Mouse (Mus musculus): Measurements from ENCODE around the gene Ubald2.

DNA sequence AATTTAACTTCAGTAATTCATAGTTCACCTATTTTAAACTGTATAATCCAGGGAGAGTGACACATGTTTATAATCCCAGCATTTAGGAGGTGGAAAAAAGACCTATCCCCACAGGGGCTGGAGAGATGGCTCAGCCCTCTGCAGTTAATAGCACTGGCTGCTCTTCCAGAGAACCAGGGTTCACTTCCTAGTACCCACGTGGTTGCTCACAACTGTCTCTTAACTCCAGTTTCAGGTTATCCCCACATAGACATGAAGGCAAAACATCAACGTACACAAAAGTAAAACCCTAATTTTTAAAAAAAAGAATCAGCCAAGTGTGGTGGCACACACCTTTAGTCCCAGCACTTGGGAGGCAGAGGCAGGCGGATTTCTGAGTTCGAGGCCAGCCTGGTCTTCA is 28.3 kb upstream of the Ubald2 start:
- TF ChIP-seq EP300 (IDR thresholded peaks at IDR 0.05; ENCODE audit: low read depth), result no peak
- no peak for TF ChIP-seq CTCF (IDR thresholded peaks at IDR 0.05; ENCODE audit: low read depth)
